Mouse (Mus musculus) hindbrain, embryonic 14.5 days (tissue): ENCODE data around the gene Pla2g6. TPM values are rescaled to one million over a fixed set of nuclear protein-coding genes. Genes with fewer than 3 reads are reported as not detected.

Source experiments
- ATAC-seq: fragments of 200-750 bp; cut with Nextera tagmentation; 2 replicates; pipeline ENCODE4 v1.8.0; 2017; ENCODE audit warnings: moderate number of reproducible peaks, mild to moderate bottlenecking, moderate TSS enrichment, moderate library complexity; ENCODE audit not compliant: low FRiP score
- DNase-seq: peaks from one replicate; pipeline ENCODE4 v3.0.0-alpha.2; 2015; ENCODE audit warnings: low spot score
- H3K27ac ChIP-seq: fragments of 300-500 bp; sonication (generic); 2 replicates; pipeline ENCODE4 v1.5.1; 2014; ENCODE audit warnings: mild to moderate bottlenecking, moderate library complexity
- H3K27me3 ChIP-seq: fragments of 300-500 bp; sonication (generic); 2 replicates; pipeline ENCODE4 v1.6.1; 2014; ENCODE audit warnings: mild to moderate bottlenecking, low read length, mixed read lengths; ENCODE audit not compliant: control insufficient read depth, insufficient read depth
- H3K36me3 ChIP-seq: fragments of 300-500 bp; sonication (generic); replicated peaks from 2 replicates; pipeline ENCODE4 v1.6.1; 2014; ENCODE audit not compliant: control insufficient read depth, insufficient read depth
- H3K4me1 ChIP-seq: fragments of 300-500 bp; sonication (generic); replicated peaks from 2 replicates; pipeline ENCODE4 v1.6.1; 2014; ENCODE audit warnings: antibody characterized with exemption, low read length, mixed read lengths; ENCODE audit not compliant: control insufficient read depth, insufficient read depth
- H3K4me2 ChIP-seq: fragments of 300-500 bp; sonication (generic); replicated peaks from 2 replicates; pipeline ENCODE4 v1.6.1; 2014; ENCODE audit warnings: mild to moderate bottlenecking, moderate library complexity
- H3K4me3 ChIP-seq: fragments of 300-500 bp; sonication (generic); replicated peaks from 2 replicates; pipeline ENCODE4 v1.5.1; 2014; ENCODE audit warnings: mild to moderate bottlenecking, low read length
- H3K9ac ChIP-seq: fragments of 300-500 bp; sonication (generic); 2 replicates; pipeline ENCODE4 v1.6.1; 2014
- H3K9me3 ChIP-seq: fragments of 300-500 bp; sonication (generic); 2 replicates; pipeline ENCODE4 v1.6.1; 2016; ENCODE audit warnings: low read length; ENCODE audit not compliant: control insufficient read depth
- WGBS: fragments of 180-500 bp; shearing (Covaris S2); extraction: QIAGEN DNeasy Blood & Tissue Kit; methylation state at CpG from one replicate; pipeline ENCODE4 v1.1.7; 2014; 5-methylcytosine and 5-hydroxymethylcytosine counted together
- polyA plus RNA-seq: library from polyadenylated mRNA; unstranded; fragments of >200 nt; fragmentation: Nextera tagmentation; extraction: Ambion mirVana; gene quantifications from 2 replicates; pipeline ENCODE4 v1.2.1, GENCODE M21; 2014

Gene Pla2g6
- polyA plus RNA-seq, 1 experiment from 2014 or later = 22.9 TPM

DNA sequence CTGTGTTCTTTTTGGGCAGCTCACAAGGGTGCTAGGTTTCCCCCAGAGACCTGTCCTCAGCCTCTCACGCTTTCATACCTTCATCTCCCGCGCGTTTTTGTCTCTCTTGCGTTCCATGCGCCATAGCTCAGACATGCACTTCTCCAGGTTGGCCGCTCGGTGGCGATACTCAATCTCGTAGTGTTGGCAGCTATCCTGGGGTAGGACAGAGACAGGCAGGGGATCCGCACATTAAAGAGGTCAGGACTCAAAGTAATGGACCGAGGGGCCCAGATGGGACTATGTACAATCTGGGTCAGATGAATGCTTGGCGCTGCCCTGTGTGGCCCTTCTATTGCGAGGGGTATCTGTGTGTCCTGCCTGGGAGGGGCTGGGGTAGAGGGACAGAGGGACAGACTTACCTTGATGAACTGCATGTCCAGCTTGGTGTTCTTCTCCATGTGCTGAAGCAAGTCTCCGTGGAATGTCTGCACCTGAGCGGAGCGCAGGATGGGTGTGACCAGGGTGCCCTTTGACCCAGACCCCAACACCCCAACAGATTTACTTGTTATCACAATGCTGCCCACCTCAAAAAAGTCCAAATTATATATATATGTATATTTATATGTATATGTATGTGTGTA lies 57.0 kb downstream of the Pla2g6 start:
- H3K9ac ChIP-seq = peak overlapping the region; percentile 37; the same call in 1 of the 2 replicates
- peak overlapping the region; percentile 67 for H3K4me2 ChIP-seq
- no peak overlapping the region for H3K27ac ChIP-seq
- DNase-seq (peak; percentile 53), ATAC-seq (0 out of 2 replicates have a peak, but pooled peaks have one; percentile 21)
- H3K4me3 ChIP-seq = peak overlapping the region; percentile 27
- no peaks in the 10 kb centered on the region for H3K36me3 ChIP-seq
- H3K4me1 ChIP-seq = peaks cover 11% of the 10 kb centered on the region; the same call in 1 of the 2 replicates
- no peaks in the 10 kb centered on the region for H3K27me3 ChIP-seq
- no peaks in the 10 kb centered on the region for H3K9me3 ChIP-seq
- 12% methylated on average over 17 of the region's 17 CpGs for WGBS

DNA sequence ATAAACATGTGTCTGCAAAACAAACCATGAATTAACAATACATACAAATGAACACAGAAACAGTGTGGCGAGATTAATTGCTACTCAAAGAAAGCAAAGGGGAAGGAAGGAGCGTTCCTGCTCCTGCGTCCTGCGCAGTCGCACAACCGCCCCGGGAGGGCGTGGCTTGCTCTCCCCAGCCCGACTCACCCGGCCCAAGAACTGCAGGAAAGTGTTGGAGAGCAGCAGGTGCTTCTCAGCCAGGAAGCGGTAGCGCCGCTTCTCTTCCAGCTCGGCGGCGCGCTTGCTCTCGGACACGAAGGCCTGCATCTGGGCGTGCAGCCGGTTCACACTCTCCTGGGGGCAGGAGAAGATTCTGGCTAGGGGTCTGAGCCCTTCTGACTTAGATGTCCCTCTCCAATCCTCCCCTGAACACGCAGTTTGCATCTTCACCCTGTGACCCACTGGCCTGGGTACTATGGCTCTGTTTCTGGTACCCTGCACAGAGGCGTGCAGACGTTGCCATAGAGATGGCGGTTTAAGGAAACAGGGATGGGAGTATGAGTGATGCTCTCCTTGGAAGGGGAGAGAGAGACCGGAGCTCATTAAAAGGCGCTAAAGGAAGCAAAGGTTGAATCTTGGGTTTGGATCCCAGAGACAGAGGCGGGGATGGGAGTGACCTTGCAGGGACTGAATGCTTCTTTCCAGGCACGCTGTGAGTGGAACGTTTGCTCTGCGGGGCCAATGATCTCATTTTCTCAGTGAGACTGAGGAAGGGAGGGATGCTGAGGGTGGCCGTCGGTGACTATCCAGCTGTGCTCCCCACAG lies 57.7 kb downstream of the Pla2g6 start:
- peak; percentile 68 for ATAC-seq
- no peak overlapping the region for H3K27ac ChIP-seq

DNA sequence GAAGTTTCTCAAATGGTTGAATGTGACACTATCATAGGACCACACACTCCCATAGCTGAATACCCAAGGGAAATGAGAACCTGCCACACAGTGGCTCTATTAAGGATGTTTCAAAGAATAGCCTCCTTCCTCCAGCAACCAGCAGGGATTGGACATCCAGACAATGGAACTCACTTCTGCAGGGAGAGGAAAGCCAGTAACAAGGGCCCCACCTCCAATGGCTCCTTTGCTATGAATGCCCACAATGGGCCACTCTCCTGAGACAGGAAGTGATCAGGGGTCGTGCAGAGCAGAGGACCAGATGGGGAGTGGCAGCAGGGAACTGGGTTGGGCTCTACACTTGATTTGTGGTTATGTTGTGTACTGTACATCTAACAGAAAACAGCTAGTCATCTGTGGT lies 59.7 kb downstream of the Pla2g6 start:
- 27% methylated on average over 1 of the region's 1 CpGs for WGBS
- no peaks in the 10 kb centered on the region for H3K9me3 ChIP-seq
- H3K4me2 ChIP-seq = no peak overlapping the region
- no peak for DNase-seq
- H3K4me1 ChIP-seq = peaks cover 11% of the 10 kb centered on the region; the same call in 1 of the 2 replicates
- ATAC-seq = no peak
- no peaks in the 10 kb centered on the region for H3K36me3 ChIP-seq
- H3K27me3 ChIP-seq = peaks cover 7% of the 10 kb centered on the region
- H3K27ac ChIP-seq = no peak overlapping the region
- H3K9ac ChIP-seq = no peak overlapping the region
- no peak overlapping the region for H3K4me3 ChIP-seq

More for the DNA sequence above, 57.7 kb downstream of the Pla2g6 start:
- no peaks in the 10 kb centered on the region for H3K36me3 ChIP-seq
- peak overlapping the region; percentile 67 for H3K4me2 ChIP-seq
- under 1% methylated on average over 33 of the region's 33 CpGs for WGBS
- DNase-seq = peak; percentile 74
- no peaks in the 10 kb centered on the region for H3K27me3 ChIP-seq
- H3K9me3 ChIP-seq = no peaks in the 10 kb centered on the region
- peak overlapping the region; percentile 27 for H3K4me3 ChIP-seq
- H3K4me1 ChIP-seq = peaks cover 11% of the 10 kb centered on the region; the same call in 1 of the 2 replicates
- peak overlapping the region; percentile 37; the same call in 1 of the 2 replicates for H3K9ac ChIP-seq

DNA sequence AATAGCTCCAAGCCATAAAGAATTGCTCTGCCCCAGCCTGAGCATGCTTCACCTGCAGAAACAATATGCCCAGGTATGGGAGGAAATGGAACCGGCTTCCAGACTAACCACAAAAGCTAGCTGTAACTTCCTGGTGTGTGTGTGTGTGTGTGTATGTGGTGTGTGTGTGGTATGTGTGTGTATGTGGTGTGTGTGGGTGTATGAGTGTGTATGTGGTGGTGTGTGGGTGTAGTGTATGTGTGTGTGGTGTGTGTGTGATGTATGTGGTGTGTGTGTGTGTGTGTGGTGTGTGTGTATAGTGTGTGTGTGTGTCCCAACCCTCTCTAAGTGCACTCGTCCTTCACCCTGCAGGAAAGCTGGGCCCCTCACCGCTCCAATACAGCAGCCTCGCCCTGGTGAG lies 62.8 kb downstream of the Pla2g6 start:
- H3K27ac ChIP-seq = no peak overlapping the region
- H3K4me1 ChIP-seq = peaks cover 9% of the 10 kb centered on the region
- DNase-seq (no peak), ATAC-seq (no peak)
- no peak overlapping the region for H3K9ac ChIP-seq
- 74% methylated on average over 4 of the region's 4 CpGs for WGBS
- no peak overlapping the region for H3K4me3 ChIP-seq
- no peak overlapping the region for H3K4me2 ChIP-seq
- no peaks in the 10 kb centered on the region for H3K9me3 ChIP-seq
- H3K36me3 ChIP-seq = no peaks in the 10 kb centered on the region
- H3K27me3 ChIP-seq = peaks cover 38% of the 10 kb centered on the region

DNA sequence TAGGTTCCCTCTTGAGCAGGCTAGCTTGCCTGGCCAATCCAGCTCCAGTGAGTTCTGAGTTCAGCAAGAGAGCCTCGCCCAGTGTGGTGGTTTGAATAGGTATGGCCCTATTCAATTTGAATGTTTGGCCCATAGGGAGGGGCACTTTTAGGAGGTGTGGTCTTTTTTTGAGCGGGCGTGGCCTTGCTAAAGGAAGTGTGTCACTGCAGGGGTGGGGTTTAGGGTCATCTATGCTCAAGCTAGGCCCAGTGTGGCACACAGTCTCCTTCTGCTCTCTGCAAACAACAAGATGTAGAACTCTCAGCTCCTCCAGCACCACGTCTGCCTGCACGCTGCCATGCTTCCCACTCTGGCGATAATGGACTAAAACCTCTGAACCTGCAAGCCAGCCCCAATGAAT lies 64.5 kb downstream of the Pla2g6 start:
- no peak for DNase-seq
- Histone ChIP-seq H3K27me3 (peaks cover 54% of the 10 kb centered on the region), H3K9ac (no peak overlapping the region), H3K9me3 (no peaks in the 10 kb centered on the region), H3K4me2 (no peak overlapping the region), H3K27ac (no peak overlapping the region), H3K4me3 (no peak overlapping the region), H3K36me3 (no peaks in the 10 kb centered on the region), H3K4me1 (peaks cover 7% of the 10 kb centered on the region)
- ATAC-seq = no peak
- 93% methylated on average over 6 of the region's 6 CpGs for WGBS

DNA sequence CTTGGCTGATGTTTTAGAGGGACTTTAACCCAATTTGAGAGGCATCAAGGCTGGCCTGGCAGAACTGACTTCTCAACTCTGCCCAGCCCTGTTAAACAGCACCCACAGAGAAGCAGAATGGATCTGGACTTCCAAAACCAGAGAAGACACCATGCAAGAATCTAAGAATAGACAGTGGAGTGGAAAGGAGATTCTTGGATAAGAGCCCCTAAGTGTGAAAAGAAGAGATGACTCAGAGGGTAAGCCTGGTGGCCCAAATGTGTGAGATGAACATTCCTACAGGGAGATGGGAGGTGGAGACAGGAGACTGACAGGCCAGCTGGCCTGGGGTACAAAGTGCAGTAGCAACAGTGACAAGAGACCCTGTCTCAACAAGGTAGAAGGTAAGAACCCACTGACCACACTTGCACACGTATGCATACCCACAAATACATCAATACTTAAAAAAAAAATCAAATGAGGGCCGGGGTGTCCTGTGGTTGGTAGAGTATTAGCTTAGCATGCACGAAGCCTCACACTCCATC lies 65.3 kb downstream of the Pla2g6 start:
- DNase-seq (no peak), ATAC-seq (no peak)
- Histone ChIP-seq H3K27me3 (peaks cover 54% of the 10 kb centered on the region), H3K27ac (no peak overlapping the region), H3K4me1 (peaks cover 7% of the 10 kb centered on the region), H3K4me2 (no peak overlapping the region), H3K9ac (no peak overlapping the region), H3K36me3 (no peaks in the 10 kb centered on the region), H3K4me3 (no peak overlapping the region), H3K9me3 (no peaks in the 10 kb centered on the region)
- WGBS = 93% methylated on average over 3 of the region's 3 CpGs

DNA sequence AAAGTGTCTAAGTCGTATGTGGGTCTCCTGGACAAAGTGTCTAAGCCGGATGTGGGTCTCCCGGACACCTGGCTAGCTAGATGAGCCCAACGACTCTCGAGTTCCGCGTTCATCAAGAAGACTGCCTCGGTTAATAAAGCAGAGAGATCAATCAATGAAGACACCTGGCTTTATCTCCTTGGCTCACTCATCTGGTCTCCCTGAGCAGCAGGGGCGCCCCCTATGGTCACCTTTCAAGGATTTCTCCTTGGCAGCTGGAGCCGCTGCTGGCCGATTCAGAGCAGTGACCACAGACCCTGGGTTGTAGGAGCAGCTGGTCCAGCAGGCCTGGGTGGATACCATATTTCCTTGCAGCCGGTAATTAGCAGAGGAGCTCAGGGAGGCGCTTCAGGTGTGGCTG lies 65.8 kb downstream of the Pla2g6 start:
- ATAC-seq (no peak), DNase-seq (peak; percentile 37)
- H3K4me3 ChIP-seq = no peak overlapping the region
- H3K27me3 ChIP-seq = peaks cover 54% of the 10 kb centered on the region
- no peak overlapping the region for H3K9ac ChIP-seq
- no peaks in the 10 kb centered on the region for H3K9me3 ChIP-seq
- 22% methylated on average over 13 of the region's 13 CpGs for WGBS
- H3K27ac ChIP-seq = no peak overlapping the region
- no peaks in the 10 kb centered on the region for H3K36me3 ChIP-seq
- peaks cover 7% of the 10 kb centered on the region for H3K4me1 ChIP-seq
- peak overlapping the region; percentile 97 for H3K4me2 ChIP-seq

DNA sequence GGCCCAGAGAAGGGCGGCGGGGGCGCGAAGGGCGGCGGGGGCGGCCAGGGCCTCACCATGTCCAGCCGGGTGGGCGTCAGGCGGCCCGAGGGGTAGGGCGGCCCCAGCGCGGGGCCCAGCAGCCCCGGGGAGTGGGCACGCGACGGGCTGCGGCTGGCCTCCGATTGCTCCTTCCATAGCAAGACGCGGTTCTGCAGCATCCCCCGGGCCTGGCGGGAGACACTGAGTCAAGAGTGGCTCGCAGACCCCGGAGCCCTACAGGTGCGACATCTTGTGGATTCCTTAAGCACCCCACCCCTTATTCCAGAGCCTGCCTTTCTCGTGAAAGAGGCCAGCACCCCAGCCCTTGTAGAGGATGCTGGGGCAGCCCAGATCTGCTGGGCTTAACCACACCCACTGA lies 66.4 kb downstream of the Pla2g6 start:
- Histone ChIP-seq H3K27ac (no peak overlapping the region), H3K4me3 (peak overlapping the region; percentile 64), H3K4me1 (peaks cover 7% of the 10 kb centered on the region), H3K27me3 (peaks cover 54% of the 10 kb centered on the region), H3K4me2 (peak overlapping the region; percentile 97), H3K36me3 (no peaks in the 10 kb centered on the region), H3K9me3 (no peaks in the 10 kb centered on the region), H3K9ac (peak overlapping the region; percentile 69)
- peak; percentile 37; the same call in 1 of the 2 replicates for ATAC-seq
- DNase-seq = no peak
- WGBS = 0% methylated on average over 21 of the region's 28 CpGs

DNA sequence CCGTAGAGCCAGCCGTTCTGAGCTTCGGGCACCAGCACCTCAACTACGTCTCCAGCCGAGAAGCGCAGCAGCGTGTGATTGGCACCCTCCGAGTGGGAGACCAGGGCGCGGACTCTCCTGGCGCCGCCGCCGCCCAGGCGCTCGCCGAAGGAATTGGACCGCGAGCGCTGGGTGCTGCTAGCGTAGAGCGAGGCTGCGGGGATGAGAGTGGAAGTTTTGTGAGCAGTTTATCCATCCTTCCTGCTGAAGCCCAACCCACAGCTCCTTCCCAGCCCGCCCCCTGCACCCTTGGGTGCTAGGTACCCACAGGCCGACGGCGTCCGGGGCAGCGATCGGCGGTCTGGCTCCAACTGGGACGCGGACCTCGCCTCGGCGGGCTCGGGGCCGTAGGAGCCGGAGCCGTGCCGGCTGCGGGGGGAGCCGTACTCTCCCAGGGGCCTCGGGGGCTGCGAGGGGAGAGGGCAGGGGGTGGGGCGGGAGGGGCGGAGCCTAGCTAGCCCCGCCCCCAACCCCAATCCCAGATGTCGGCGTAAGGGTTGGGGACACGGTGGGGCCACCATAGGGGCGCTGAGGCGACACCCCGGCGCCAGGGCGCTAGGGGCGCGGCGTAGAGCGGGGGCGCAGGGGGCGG lies 67.0 kb downstream of the Pla2g6 start:
- Histone ChIP-seq H3K27ac (no peak overlapping the region), H3K9ac (peak overlapping the region; percentile 69), H3K4me1 (peaks cover 7% of the 10 kb centered on the region), H3K4me3 (peak overlapping the region; percentile 64), H3K27me3 (peaks cover 54% of the 10 kb centered on the region), H3K36me3 (no peaks in the 10 kb centered on the region), H3K4me2 (peak overlapping the region; percentile 97), H3K9me3 (no peaks in the 10 kb centered on the region)
- DNase-seq (peak; percentile 46), ATAC-seq (peak; percentile 56)
- WGBS = under 1% methylated on average over 57 of the region's 62 CpGs
